Mouse (Mus musculus): ENCODE results near the gene Rgl1.

DNA sequence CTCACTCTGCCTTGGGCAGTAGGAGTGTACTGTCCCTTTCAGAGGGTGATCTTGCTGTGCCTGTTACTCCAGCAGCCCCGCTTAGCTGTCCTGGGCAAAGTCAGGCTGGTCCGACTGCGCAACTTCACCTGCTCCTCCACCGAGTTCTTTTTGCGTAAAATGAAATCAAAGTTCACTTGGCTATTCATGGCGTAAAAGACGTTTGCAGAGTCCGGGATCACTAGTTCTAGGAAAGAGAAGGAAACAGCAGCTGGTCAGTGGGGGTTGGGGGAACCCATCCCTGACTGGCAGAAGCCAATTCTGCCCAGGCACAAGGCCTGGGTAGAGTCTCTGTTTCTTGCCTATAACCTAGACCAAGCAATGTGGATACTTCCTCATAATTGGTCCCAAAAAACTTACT, 247.2 kb downstream of the Rgl1 start:
- no peak for TF ChIP-seq CTCF (IDR thresholded peaks at IDR 0.05; ENCODE audit: low read depth)
- no peak for TF ChIP-seq EP300 (IDR thresholded peaks at IDR 0.05; ENCODE audit: low read depth)
